Mouse (Mus musculus): Measurements from ENCODE around the gene Zfp609.

- TF ChIP-seq CTCF (IDR thresholded peaks at IDR 0.05): no peak
- no peak for TF ChIP-seq POLR2A (IDR thresholded peaks at IDR 0.05; ENCODE audit: insufficient read depth, low read depth, low read length)
Observed at GRCm38 (mm10) chr9:65762728-65763127, 64.6 kb downstream of the Zfp609 start.

Measured in heart, adult 2 months (tissue).